Mouse (Mus musculus) right cerebral cortex, adult 18-20 months (tissue): ENCODE measurements around the gene Upk2.
"Not testable (repeated sequence)": the region's sequence is repeated elsewhere in the genome, so short reads cannot be mapped to it uniquely, and the experiment has no call there.

ENCODE experiments used
- DNase-seq: peaks from one replicate; pipeline ENCODE4 v3.0.0; 2022; ENCODE audit warnings: mixed read lengths

Gene Upk2

GRCm38 (mm10) chr9:44457035-44457742, 2.4 kb upstream of the Upk2 start:
- peak; percentile 95 for DNase-seq

DNA sequence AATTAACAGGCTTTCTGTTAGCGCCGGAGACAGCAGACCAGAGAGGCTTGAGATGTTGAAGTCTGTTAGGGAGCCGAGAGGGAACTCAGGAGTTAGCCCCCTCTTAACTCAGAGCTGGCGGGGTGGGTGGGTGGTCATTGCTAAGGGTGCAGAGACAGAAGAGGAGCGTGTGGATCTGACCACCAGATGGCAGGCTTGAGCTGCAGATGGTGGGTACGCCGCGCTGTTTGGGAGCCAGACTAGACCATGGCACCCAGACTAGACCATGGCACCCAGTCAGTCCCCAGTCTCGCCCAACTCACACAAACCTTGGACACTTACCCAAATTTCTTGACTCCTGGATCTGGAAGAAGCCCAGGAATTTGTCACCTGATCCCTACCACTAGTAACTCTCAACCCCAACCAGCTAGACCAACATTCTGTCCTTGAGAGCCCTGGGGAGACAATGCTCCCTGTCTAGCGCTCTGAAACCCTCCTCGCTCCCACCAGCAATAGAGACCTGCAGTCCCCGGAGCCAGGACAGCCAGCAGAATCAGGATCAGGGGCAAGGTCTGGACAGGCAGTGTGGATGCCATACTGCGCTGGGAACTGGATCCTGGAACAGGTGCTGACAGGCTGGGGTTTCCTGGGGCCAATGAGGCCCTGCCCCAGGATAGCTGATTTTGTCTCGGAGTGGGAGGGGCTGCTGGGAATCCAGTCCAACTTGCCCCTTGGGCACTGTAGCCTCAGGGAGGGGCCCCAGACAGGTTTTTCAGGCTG, 465 bp downstream of the Upk2 start:
- DNase-seq: peak; percentile 85

- no peak for DNase-seq
Observed at GRCm38 (mm10) chr9:44450387-44450786, 4.4 kb downstream of the Upk2 start.

- not testable (repeated sequence) for DNase-seq
Observed at GRCm38 (mm10) chr9:44444402-44445025, 10.3 kb downstream of the Upk2 start.

GRCm38 (mm10) chr9:44440961-44441360, 13.8 kb downstream of the Upk2 start, which contains the start of gene Foxr1:
Gene Foxr1 (minus strand): TSS chr9:44441136.
- no peak for DNase-seq

- DNase-seq: no peak
Observed at GRCm38 (mm10) chr9:44435747-44436146, 19.0 kb downstream of the Upk2 start.

DNA sequence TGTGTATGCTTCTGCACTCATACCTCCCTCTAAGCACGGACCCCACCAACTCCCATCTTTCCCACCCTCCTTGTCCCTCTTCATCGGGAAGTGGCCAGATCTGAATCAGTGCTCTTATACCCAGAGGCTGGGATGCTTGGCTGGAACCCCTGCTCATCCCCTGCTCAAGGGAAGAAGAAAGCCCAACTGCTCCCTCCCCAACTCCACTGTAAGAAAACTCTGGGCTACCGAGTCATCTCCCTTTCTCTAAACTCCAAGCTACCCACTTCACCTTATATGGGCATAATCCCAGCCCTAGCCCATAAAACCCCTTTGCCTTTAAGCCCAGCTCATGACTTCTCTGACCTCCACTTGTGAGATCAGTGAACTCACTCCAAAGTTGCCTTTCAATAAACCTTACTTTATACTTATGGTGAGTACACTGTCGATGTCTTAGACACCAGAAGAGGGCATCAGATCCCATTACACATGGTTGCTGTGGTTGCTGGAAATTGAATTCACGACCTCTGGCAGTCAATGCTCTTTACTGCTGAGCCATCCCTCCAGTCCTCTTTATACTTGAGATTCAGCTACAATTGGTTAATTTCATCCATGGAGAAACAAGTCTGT, 22.1 kb downstream of the Upk2 start:
- DNase-seq: no peak

- no peak for DNase-seq
Observed at GRCm38 (mm10) chr9:44423576-44423975, 31.2 kb downstream of the Upk2 start.

- DNase-seq: no peak
Observed at GRCm38 (mm10) chr9:44420280-44420898, 34.4 kb downstream of the Upk2 start.

DNA sequence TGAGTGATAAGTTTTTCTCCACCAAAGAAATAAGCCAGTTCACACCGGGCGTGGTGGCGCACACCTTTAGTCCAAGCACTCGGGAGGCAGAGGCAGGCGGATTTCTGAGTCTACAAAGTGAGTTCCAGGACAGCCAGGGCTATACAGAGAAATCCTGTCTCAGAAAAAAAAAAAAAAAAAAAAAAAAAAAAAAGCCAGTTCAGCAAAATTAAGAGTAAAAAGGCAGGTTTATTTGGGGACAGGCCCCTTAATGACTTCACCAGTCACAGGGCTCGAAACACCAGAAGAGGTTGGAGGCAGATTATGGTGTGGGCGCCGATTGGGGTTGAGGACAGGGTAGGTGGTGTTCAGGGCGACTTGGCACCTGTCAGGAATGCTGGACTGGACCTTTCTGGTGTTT, 35.0 kb downstream of the Upk2 start:
- DNase-seq: not testable (repeated sequence)

- no peak for DNase-seq
Observed at GRCm38 (mm10) chr9:44418519-44419385, 36.0 kb downstream of the Upk2 start, which contains the start of gene Ccdc84. Gene Ccdc84 (minus strand): TSS chr9:44418569.

GRCm38 (mm10) chr9:44417892-44418363, 36.8 kb downstream of the Upk2 start:
- peak; percentile 96 for DNase-seq

GRCm38 (mm10) chr9:44417156-44417891, 37.5 kb downstream of the Upk2 start:
- DNase-seq: no peak

DNA sequence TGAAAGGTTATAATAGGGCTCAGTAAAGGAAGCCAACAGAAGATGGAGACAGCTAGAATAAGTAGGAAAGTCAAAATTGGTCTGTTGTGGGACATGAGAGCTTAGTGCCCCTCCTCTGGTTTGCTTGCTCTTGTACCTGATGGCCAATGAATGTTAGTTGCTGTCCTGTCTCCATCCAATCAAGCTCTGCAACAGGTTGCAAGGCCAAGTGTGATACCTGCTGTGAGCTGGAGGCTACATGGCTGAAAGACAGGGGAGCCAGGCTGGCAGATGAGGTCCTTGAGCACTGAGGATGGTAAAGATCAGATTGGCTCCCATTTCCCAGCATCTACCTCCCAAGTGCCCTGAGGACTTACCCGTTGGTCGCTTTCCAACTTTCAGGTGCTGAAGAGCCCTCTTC, 42.0 kb downstream of the Upk2 start:
- DNase-seq: no peak

DNA sequence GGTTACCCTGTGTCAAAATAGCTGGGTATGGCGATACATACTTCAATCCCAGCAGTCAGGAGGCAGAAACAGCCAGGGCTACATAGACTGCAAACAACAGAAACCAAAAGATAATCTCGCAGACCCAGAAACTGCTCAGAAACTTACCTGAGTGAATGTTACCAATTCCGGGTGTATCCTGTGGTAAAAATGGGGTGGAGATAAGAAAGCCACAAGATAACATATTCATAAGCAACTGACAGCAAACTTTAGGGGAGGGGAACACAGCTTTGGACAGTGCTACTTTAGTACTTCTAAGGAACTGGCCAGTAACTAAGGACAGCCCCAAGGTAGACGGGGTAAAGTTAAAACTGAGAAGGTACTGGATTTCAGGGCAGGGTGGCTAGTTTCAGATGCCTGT, 42.5 kb downstream of the Upk2 start:
- DNase-seq: no peak

DNA sequence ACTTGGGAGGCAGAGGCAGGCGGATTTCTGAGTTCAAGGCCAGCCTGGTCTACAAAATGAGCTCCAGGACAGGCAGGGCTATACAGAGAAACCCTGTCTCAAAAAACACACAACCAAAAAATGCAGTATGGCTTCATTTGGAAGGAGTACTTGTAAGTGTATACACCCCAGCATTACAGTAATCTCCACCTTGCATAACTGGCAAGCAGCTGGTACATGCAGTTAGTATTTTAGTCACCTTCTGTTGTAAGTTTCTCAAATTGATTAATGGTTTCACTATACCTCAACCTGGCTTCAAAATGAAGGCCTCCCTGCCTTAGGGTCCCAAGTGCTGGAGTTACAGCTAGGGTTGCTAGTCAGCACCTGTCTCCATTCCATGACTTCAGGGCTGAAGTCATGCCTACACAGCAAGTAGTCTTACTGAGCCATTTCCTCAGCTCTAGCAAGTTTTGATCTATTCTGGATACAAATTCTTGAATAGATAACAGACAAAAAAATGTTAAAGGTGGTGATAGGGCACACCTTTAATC, 43.1 kb downstream of the Upk2 start:
- DNase-seq: no peak

DNA sequence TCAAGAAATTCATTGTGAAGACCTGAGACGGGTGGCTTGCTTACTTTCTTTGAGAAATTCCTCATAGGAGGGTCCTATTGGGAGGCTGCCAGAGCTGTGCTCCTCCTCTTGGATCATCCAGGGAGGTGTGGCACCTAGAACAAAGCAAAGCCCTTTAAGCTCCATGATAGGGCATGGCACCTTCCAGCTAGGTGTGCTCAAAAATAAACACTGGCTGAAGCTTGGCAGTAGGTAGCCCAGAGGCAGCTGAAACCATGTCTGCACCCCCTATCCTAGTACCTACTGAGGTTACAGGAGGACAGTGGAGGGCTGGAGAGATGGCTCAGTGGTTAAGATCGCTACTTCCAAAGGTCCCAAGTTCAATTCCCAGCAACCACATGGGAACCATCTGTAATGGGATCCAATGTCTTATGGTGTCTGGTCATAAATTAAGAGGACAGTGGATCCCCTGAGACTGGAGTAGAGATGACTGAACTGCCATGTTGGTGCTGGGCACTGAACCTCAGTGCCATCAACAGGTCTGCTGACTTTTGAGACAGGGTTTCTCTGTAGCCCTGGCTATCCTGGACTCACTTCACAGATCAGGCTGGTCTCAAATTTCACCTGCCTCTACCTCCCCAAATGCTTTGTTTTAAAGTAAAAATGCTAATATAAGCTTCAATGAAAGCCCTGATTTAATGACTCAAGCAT, 44.0 kb downstream of the Upk2 start:
- no peak for DNase-seq

- DNase-seq: not testable (repeated sequence)
Observed at GRCm38 (mm10) chr9:44408693-44409092, 46.1 kb downstream of the Upk2 start.

DNA sequence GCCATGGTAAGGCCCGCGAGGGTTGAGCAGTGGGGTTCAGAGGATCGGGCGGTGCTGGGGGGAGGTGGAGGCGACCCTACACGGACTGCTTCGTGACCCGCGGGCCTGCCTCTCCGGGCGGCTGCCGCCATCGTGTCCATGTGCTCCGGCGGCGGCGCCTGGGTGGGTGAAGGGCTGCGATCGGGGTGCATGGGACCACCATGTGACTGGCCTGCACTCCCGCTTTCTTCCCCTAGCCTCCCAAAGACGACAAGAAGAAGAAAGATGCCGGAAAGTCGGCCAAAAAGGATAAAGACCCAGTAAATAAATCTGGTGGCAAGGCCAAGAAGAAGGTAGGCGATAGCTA, 47.1 kb downstream of the Upk2 start:
- no peak for DNase-seq
